Mouse (Mus musculus) neural tube, postnatal 0 days (tissue): Measurements from ENCODE around the gene Dhx29. TPM values are rescaled to one million over a fixed set of nuclear protein-coding genes. Genes with fewer than 3 reads are reported as not detected.

Source experiments
- polyA plus RNA-seq: library from polyadenylated mRNA; unstranded; fragments of >200 nt; fragmentation: Nextera tagmentation; extraction: Ambion mirVana; gene quantifications from 2 replicates; pipeline ENCODE4 v1.2.1, GENCODE M21; 2015

Dhx29 gene
- polyA plus RNA-seq: 33.0 and 34.7 TPM in 2 replicates

DNA sequence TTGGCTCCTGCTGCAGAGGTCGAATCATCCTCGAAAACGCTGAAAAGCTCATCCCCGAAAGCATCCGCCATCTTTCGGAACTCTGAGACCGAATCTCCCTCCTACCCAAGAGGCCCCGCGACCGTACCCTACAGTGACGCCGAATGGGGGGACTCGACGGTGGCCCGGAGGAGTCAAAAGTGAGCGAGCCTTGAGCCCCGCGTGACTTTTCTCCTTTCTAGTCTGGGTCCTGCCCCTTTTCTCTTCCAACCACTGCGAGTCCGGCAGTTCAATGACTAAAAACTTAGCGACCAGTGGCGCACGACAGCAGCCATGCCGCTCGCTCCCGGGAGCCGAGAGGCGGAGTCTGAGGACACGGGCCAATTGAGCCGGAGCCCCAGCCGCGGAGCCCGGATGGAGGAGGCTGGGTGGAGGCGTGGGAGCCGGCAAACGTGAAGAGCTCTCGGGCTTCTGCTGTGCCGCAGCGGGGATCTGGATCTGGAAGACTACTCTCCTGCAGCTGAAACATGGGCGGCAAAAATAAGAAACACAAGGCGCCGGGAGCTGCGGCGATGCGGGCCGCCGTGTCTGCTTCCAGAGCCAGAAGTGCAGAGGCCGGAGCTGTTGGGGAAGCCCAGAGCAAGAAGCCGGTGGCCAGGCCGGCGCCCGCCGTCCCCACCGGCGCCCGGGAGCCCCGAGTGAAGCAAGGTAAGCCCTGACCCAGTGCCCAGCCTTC, at the start of gene Dhx29, which contains the start of gene Mtrex:
Gene Dhx29 (plus strand): TSS at position 168 of the 715 bp plus-strand sequence.
Gene Mtrex (minus strand): TSS at position 112 of the 715 bp plus-strand sequence.

DNA sequence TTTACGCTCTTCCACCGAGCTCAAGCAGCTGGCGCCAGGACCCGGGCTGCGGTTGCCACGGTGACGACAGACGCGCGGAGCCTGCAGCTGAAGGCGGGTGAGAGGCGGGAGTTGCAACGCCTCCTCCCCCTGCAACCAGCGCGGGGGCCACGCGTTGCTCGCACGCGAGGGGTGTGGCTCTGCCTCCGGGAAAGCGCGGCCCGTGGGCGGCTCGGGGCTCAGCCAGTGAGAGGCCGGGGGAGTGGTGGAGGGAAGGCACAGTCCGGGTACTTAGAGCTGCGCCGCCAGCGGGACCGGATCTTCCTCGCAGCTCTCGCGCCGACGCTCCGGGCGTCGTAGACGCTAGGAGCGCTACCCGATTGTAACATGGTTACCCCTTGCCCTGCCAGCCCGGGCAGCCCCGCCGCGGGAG, 60.3 kb downstream of the Dhx29 start, which contains the start of gene Ccno:
Gene Ccno (plus strand): TSS at position 271 of the 412 bp plus-strand sequence.

DNA sequence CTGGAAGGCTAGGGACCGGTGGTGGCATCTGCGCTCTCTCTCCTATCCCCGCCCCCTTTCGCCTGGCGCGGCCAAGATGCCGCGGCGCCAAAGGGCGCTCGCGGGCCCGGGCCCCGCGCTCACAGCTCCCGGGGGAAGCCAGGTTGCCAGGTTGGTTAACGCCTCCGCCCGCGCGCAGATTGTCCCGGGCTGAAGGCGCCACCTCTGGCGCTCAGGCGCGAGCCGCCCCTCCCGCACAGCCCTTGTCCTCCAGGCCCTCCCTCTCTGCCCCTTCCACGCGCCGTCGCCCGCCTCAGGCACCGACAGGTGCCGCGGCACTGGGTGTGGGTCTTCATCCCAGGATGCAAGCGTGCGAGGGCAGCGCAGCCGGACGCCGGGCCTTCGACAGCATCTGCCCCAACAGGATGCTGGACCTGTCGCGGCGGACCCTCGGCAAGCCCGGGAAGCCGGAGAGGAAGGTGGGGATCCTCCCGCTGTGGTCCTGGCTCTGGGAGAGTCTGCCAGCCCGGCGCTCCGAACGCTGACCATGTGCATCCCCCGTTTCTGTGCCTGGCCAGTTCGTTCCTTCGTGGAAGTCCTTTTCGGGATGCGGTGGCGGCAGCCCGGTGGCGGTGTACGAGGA, 66.4 kb downstream of the Dhx29 start, which contains the start of gene Mcidas:
Gene Mcidas (plus strand): TSS at position 315 of the 622 bp plus-strand sequence.

Other genes with a start within 250 kb of the Dhx29 start
- 99.7 and 101 TPM in 2 replicates for gene Plpp1, start 126.7 kb upstream of the Dhx29 start, polyA plus RNA-seq
- gene Mtrex, start 56 bp upstream of the Dhx29 start, polyA plus RNA-seq: 33.9 and 36.3 TPM in 2 replicates
- gene Ccno, start 60.3 kb downstream of the Dhx29 start, polyA plus RNA-seq: 0.36 and 0.74 TPM in 2 replicates
- 0.14 and 0.19 TPM in 2 replicates for gene Mcidas, start 66.4 kb downstream of the Dhx29 start, polyA plus RNA-seq
- gene Cdc20b, start 107.7 kb downstream of the Dhx29 start, polyA plus RNA-seq: not detected in 2 replicates
- 52.8 and 61.3 TPM in 2 replicates for gene Gpx8, start 119.0 kb downstream of the Dhx29 start, polyA plus RNA-seq
- not detected in 2 replicates for gene Gzma, start 173.5 kb downstream of the Dhx29 start, polyA plus RNA-seq